Mouse (Mus musculus) liver, embryonic 14.5 days (tissue): ENCODE data around the gene Simc1.

Experiments used
- CTCF ChIP-seq: IDR thresholded peaks from 2 replicates; pipeline ENCODE4 v1.5.1; 2016; ENCODE audit warnings: antibody characterized with exemption, low read depth, control low read depth
- EP300 ChIP-seq: IDR thresholded peaks from 2 replicates; pipeline ENCODE4 v1.6.1; 2016; ENCODE audit warnings: antibody characterized with exemption, low read depth

DNA sequence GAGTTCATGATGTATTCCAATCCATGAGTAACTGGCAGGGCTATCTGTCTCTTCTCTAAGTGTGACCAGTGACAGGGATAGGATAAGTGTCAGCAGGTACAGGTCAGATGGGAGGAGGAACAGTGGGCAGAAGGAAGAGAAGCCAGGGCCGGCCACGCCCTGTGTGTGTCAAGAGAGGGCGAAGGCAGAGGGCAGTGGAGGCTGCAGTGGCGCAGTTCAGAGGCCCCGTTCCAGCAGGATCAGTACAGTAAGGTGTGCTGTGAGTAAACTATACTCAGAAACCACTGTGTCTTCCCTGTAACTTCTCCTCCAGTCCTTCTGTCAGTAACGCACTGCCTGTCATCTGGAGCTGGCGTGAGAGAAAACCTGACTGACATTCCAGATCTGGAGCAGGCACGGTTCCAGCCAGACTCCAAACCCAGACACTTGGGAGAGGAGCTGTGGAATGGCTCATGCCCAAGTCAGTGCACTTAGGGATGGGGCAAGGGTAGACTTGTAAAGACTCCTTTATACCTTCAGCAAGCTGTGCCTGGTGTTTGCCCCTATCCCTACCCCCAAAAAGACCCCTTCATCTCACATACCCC is 92.6 kb downstream of the Simc1 start:
- TF ChIP-seq CTCF (no peak), EP300 (no peak)
